Mouse (Mus musculus): Measurements from ENCODE around the gene Rsph14. TPM values are rescaled to one million over a fixed set of nuclear protein-coding genes. Genes with fewer than 3 reads are reported as not detected.
A peak's percentile ranks its signal among the peaks of the same experiment; 100 is the strongest.

Gene Rsph14
- polyA plus RNA-seq, 1 experiment from 2014 or later: not detected

GRCm38 (mm10) chr10:75036883-75037379, 4.5 kb upstream of the Rsph14 start, which contains the start of gene Rab36:
TSS of gene Rab36 (plus strand) at chr10:75037058.
- peak within 1 kb of the TSS; percentile 75 for H3K4me2 ChIP-seq (ENCODE audit: low read depth, low read length)
- H3K36me3 ChIP-seq (ENCODE audit: control insufficient read depth, insufficient read depth, low read length): no peaks in the 10 kb centered on the region
- H3K27ac ChIP-seq (ENCODE audit: low read length): peak within 1 kb of the TSS; percentile 68
- H3K4me3 ChIP-seq (ENCODE audit: low read length): peak within 1 kb of the TSS; percentile 51
- peak; percentile 98 for ATAC-seq
- no peaks in the 10 kb centered on the region for H3K27me3 ChIP-seq (replicated peaks; ENCODE audit: control insufficient read depth, insufficient read depth, low read length)
- H3K4me1 ChIP-seq (ENCODE audit: control insufficient read depth, insufficient read depth, low read length): peaks cover 7% of the 10 kb centered on the region
- peak within 1 kb of the TSS; percentile 73 for H3K9ac ChIP-seq (ENCODE audit: low read depth, low read length)
- WGBS: under 1% methylated on average over 36 of the region's 36 CpGs
- no peaks in the 10 kb centered on the region for H3K9me3 ChIP-seq (ENCODE audit: control insufficient read depth, low read length)

DNA sequence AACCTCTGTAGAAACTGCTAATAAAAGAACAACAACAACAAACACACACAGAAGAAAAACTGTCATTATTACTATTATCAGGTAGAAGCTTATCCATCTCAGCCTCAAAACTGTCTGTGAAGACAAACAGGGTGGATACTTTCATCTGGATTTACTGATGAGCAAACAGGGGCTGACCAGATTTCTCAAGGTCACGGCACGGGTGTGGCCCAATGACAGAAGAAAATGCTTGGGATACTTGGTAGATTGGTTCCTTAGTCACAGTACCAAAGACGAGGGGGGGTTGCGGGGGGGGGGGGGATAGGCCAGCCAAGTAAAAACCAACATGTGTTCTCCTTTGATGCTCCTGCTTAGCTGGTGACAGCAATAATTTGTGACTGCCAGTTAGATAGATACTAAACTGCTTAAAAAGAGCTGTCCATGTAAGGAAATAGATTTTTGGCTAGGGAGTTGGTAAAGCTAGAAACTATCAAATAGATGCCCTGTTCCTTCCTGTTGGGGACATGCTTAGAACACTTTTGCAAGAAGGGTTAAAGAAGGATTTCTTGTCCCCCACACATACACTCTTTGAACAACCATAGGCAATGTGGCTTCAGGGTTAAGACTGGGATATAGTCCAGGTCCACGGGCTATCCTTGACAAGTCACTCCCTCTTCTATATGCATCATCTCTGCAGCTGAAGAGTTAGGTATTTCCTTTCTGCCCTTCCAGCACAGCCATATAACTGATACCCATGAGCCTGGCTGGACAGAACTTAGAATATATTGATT, 856 bp downstream of the Rsph14 start:
- Histone ChIP-seq H3K36me3 (ENCODE audit: control insufficient read depth, insufficient read depth, low read length) (no peaks in the 10 kb centered on the region), H3K4me1 (ENCODE audit: control insufficient read depth, insufficient read depth, low read length) (no peaks in the 10 kb centered on the region), H3K27me3 (replicated peaks; ENCODE audit: control insufficient read depth, insufficient read depth, low read length) (no peaks in the 10 kb centered on the region), H3K9me3 (ENCODE audit: control insufficient read depth, low read length) (no peaks in the 10 kb centered on the region), H3K9ac (ENCODE audit: low read depth, low read length) (no peak overlapping the region), H3K27ac (ENCODE audit: low read length) (no peak overlapping the region), H3K4me2 (ENCODE audit: low read depth, low read length) (no peak overlapping the region), H3K4me3 (ENCODE audit: low read length) (no peak overlapping the region)
- no peak for ATAC-seq
- WGBS: 43% methylated on average over 5 of the region's 5 CpGs

- H3K9me3 ChIP-seq (ENCODE audit: control insufficient read depth, low read length): no peaks in the 10 kb centered on the region
- H3K4me3 ChIP-seq (ENCODE audit: low read length): no peak overlapping the region
- no peak overlapping the region for H3K27ac ChIP-seq (ENCODE audit: low read length)
- no peaks in the 10 kb centered on the region for H3K4me1 ChIP-seq (ENCODE audit: control insufficient read depth, insufficient read depth, low read length)
- no peaks in the 10 kb centered on the region for H3K36me3 ChIP-seq (ENCODE audit: control insufficient read depth, insufficient read depth, low read length)
- H3K4me2 ChIP-seq (ENCODE audit: low read depth, low read length): no peak overlapping the region
- no peaks in the 10 kb centered on the region for H3K27me3 ChIP-seq (replicated peaks; ENCODE audit: control insufficient read depth, insufficient read depth, low read length)
- H3K9ac ChIP-seq (ENCODE audit: low read depth, low read length): no peak overlapping the region
- 83% methylated on average over 3 of the region's 3 CpGs for WGBS
- ATAC-seq: no peak
These were observed 2.2 kb downstream of the Rsph14 start for GRCm38 (mm10) chr10:75030234-75030633.

DNA sequence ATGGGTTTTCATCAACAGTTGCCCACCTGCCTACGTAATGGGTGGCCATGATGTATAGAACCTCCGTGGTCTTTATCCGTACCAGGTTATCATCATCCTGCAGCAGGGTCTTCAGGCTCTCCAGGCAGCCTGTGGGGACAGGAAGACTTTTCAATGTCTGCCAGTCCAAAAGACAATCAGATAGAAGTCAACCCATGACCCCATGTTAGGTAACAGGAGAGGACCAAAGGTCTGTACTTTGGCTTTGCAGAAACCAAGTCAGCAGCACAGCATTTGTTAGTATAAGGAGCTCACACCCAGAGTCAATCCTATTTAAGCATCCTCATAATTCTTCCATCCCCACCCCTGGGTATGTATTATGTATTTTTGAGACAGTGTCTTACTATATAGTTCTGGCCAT, 2.7 kb downstream of the Rsph14 start:
- no peak for ATAC-seq
- Histone ChIP-seq H3K9me3 (ENCODE audit: control insufficient read depth, low read length) (no peaks in the 10 kb centered on the region), H3K36me3 (ENCODE audit: control insufficient read depth, insufficient read depth, low read length) (no peaks in the 10 kb centered on the region), H3K27me3 (replicated peaks; ENCODE audit: control insufficient read depth, insufficient read depth, low read length) (no peaks in the 10 kb centered on the region), H3K9ac (ENCODE audit: low read depth, low read length) (no peak overlapping the region), H3K4me3 (ENCODE audit: low read length) (no peak overlapping the region), H3K4me1 (ENCODE audit: control insufficient read depth, insufficient read depth, low read length) (no peaks in the 10 kb centered on the region), H3K4me2 (ENCODE audit: low read depth, low read length) (no peak overlapping the region), H3K27ac (ENCODE audit: low read length) (no peak overlapping the region)
- 94% methylated on average over 3 of the region's 3 CpGs for WGBS

DNA sequence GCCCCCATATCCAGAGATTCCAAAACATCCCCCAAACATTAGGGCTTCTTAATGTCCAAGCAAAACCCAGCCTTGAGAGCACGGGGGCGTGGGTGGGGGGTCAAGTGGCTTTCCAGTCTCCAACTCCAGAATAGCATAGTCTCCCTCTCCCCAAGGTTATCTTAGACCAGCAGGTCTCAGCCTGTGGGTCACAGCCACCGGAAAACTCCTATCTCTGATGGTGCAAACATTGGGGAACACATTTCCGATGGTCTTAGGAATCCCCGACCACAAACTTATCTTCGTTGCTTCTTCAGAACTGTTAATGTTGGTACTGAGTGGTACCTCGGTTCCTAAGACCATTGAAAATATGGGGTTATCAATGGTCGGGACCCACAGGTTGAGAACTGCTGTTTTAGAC, 3.6 kb downstream of the Rsph14 start:
- 86% methylated on average over 8 of the region's 8 CpGs for WGBS
- Histone ChIP-seq H3K9ac (ENCODE audit: low read depth, low read length) (no peak overlapping the region), H3K27ac (ENCODE audit: low read length) (no peak overlapping the region), H3K4me3 (ENCODE audit: low read length) (no peak overlapping the region), H3K4me1 (ENCODE audit: control insufficient read depth, insufficient read depth, low read length) (no peaks in the 10 kb centered on the region), H3K27me3 (replicated peaks; ENCODE audit: control insufficient read depth, insufficient read depth, low read length) (no peaks in the 10 kb centered on the region), H3K4me2 (ENCODE audit: low read depth, low read length) (no peak overlapping the region), H3K36me3 (ENCODE audit: control insufficient read depth, insufficient read depth, low read length) (no peaks in the 10 kb centered on the region), H3K9me3 (ENCODE audit: control insufficient read depth, low read length) (no peaks in the 10 kb centered on the region)
- ATAC-seq: no peak

- WGBS: 64% methylated on average over 8 of the region's 8 CpGs
- Histone ChIP-seq H3K36me3 (ENCODE audit: control insufficient read depth, insufficient read depth, low read length) (no peaks in the 10 kb centered on the region), H3K9ac (ENCODE audit: low read depth, low read length) (no peak overlapping the region), H3K9me3 (ENCODE audit: control insufficient read depth, low read length) (no peaks in the 10 kb centered on the region), H3K4me2 (ENCODE audit: low read depth, low read length) (no peak overlapping the region), H3K4me3 (ENCODE audit: low read length) (no peak overlapping the region), H3K27me3 (replicated peaks; ENCODE audit: control insufficient read depth, insufficient read depth, low read length) (no peaks in the 10 kb centered on the region), H3K27ac (ENCODE audit: low read length) (no peak overlapping the region), H3K4me1 (ENCODE audit: control insufficient read depth, insufficient read depth, low read length) (no peaks in the 10 kb centered on the region)
- ATAC-seq: no peak
These were observed 5.9 kb downstream of the Rsph14 start for GRCm38 (mm10) chr10:75026491-75026890.

GRCm38 (mm10) chr10:75021138-75021537, 11.2 kb downstream of the Rsph14 start:
- no peaks in the 10 kb centered on the region for H3K9me3 ChIP-seq (ENCODE audit: control insufficient read depth, low read length)
- no peak overlapping the region for H3K27ac ChIP-seq (ENCODE audit: low read length)
- 12% methylated on average over 6 of the region's 6 CpGs for WGBS
- no peaks in the 10 kb centered on the region for H3K36me3 ChIP-seq (ENCODE audit: control insufficient read depth, insufficient read depth, low read length)
- H3K9ac ChIP-seq (ENCODE audit: low read depth, low read length): no peak overlapping the region
- peak; percentile 74 for ATAC-seq
- no peaks in the 10 kb centered on the region for H3K27me3 ChIP-seq (replicated peaks; ENCODE audit: control insufficient read depth, insufficient read depth, low read length)
- no peaks in the 10 kb centered on the region for H3K4me1 ChIP-seq (ENCODE audit: control insufficient read depth, insufficient read depth, low read length)
- no peak overlapping the region for H3K4me2 ChIP-seq (ENCODE audit: low read depth, low read length)
- no peak overlapping the region for H3K4me3 ChIP-seq (ENCODE audit: low read length)

DNA sequence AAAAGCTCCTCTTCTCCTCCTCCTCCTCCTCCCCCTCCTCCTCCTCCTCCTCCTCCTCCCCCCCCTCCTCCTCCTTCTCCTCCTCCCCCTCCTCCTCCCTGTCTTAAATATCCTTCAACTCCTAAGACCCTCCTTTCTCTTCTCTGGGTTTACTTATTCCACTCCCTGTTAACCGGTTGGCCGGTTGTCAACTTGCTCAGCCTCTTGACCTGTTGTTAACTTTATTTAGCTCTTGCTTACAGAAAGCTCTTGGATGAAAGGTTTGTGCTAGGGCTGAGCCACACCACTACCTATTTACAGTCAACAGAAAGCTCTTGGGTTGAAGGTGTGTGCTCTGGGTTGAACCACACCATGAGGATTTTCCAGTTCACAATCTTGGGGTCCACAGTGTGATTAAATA, 12.1 kb downstream of the Rsph14 start:
- Histone ChIP-seq H3K9me3 (ENCODE audit: control insufficient read depth, low read length) (no peaks in the 10 kb centered on the region), H3K4me3 (ENCODE audit: low read length) (no peak overlapping the region), H3K9ac (ENCODE audit: low read depth, low read length) (no peak overlapping the region), H3K36me3 (ENCODE audit: control insufficient read depth, insufficient read depth, low read length) (no peaks in the 10 kb centered on the region), H3K4me1 (ENCODE audit: control insufficient read depth, insufficient read depth, low read length) (no peaks in the 10 kb centered on the region), H3K27ac (ENCODE audit: low read length) (no peak overlapping the region), H3K27me3 (replicated peaks; ENCODE audit: control insufficient read depth, insufficient read depth, low read length) (no peaks in the 10 kb centered on the region), H3K4me2 (ENCODE audit: low read depth, low read length) (no peak overlapping the region)
- ATAC-seq: no peak
- WGBS: 33% methylated on average over 2 of the region's 2 CpGs

DNA sequence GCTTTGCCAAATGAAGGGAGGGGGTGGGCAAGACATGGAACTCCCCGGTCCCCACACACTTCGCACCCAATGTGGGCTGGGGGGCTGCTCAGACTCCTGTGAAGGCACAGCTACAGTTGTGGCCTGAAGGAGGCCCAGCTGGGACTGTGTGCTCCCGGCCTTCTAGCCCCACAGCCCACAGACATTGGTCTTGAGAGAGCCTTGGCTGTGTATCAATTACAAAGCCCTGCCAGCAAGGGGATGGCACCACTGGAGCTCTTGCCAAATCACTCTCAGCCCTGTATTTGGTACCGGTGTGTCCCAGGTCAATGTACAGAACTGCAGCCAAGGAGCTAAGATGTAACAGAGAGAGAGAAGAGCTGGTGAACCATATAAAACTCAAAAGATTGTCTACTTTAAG, 15.9 kb downstream of the Rsph14 start:
- H3K27ac ChIP-seq (ENCODE audit: low read length): no peak overlapping the region
- H3K36me3 ChIP-seq (ENCODE audit: control insufficient read depth, insufficient read depth, low read length): no peaks in the 10 kb centered on the region
- no peaks in the 10 kb centered on the region for H3K9me3 ChIP-seq (ENCODE audit: control insufficient read depth, low read length)
- ATAC-seq: no peak
- no peak overlapping the region for H3K9ac ChIP-seq (ENCODE audit: low read depth, low read length)
- WGBS: 93% methylated on average over 4 of the region's 4 CpGs
- no peak overlapping the region for H3K4me2 ChIP-seq (ENCODE audit: low read depth, low read length)
- no peaks in the 10 kb centered on the region for H3K27me3 ChIP-seq (replicated peaks; ENCODE audit: control insufficient read depth, insufficient read depth, low read length)
- H3K4me1 ChIP-seq (ENCODE audit: control insufficient read depth, insufficient read depth, low read length): no peaks in the 10 kb centered on the region
- no peak overlapping the region for H3K4me3 ChIP-seq (ENCODE audit: low read length)

DNA sequence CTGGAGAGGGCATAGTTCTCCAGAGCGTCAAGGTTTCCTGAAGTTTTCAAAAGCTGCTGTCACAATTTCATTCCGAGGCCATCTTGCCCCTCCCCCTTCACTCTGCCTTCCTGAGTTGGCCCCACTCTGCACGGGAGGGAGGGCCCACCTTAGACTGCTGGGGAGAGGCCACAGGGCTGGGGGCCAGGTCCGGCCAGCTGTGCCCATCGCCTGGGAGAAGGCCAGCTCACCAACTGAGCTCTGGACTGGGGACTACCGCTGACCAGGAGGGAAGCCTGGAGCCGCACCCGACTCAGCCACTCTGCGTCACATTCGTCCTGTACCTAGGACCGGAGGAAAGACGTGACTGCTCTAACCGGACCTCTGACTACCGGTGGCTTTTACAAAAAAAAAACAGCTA, 16.9 kb downstream of the Rsph14 start:
- H3K36me3 ChIP-seq (ENCODE audit: control insufficient read depth, insufficient read depth, low read length): no peaks in the 10 kb centered on the region
- no peaks in the 10 kb centered on the region for H3K9me3 ChIP-seq (ENCODE audit: control insufficient read depth, low read length)
- 68% methylated on average over 14 of the region's 14 CpGs for WGBS
- no peaks in the 10 kb centered on the region for H3K27me3 ChIP-seq (replicated peaks; ENCODE audit: control insufficient read depth, insufficient read depth, low read length)
- ATAC-seq: no peak
- H3K27ac ChIP-seq (ENCODE audit: low read length): no peak overlapping the region
- no peak overlapping the region for H3K9ac ChIP-seq (ENCODE audit: low read depth, low read length)
- no peak overlapping the region for H3K4me3 ChIP-seq (ENCODE audit: low read length)
- no peaks in the 10 kb centered on the region for H3K4me1 ChIP-seq (ENCODE audit: control insufficient read depth, insufficient read depth, low read length)
- H3K4me2 ChIP-seq (ENCODE audit: low read depth, low read length): no peak overlapping the region

All from intestine, embryonic 16.5 days (tissue).